Mouse (Mus musculus) adrenal gland, adult 8-10 months (tissue): ENCODE measurements around the gene Tgfb3. TPM values are rescaled to one million over a fixed set of nuclear protein-coding genes. Genes with fewer than 3 reads are reported as not detected.

ENCODE experiments used
- DNase-seq: peaks from one replicate; pipeline ENCODE4 v3.0.0; 2022
- total RNA-seq, 4 experiments: library from RNA; stranded (reverse); gene quantifications; 2 replicates each; pipeline ENCODE4 v1.2.4; 2022

Gene Tgfb3
- total RNA-seq = 10 to 100 TPM in 3 of 4 experiments, 1 to 10 TPM in 1; 10.0 to 14.8 (median 12.0) TPM

DNA sequence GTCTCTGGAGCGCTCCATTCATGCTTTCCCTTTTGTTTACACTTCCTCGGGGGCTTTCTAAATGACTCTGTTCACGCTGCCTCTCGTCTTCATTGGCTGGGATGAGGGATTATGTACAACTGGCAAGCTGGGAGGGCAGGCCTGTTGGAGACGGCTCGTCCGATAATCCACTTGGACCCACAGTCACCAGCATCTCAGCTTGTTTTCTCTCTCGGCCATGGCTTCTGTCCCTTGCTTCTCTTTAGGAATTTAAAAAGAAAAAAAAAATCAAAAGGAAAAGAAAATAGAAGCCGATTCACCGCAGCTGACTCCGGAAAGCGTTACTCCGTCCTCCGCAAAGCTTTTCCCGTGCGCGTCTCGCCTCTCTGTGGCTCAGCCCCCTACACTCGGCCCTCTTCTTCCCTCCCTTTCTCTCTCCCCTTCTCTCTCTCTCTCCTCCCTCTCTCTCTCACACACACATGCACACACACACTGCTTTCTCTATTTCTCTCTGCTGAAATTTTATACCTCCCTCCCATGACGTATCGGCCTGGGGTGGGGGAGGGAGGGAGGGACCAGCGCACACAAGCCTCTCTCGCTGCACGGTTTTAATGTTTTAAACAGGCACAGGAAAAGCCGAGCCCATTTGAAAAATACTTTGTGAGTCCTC lies at the start of gene Tgfb3:
Gene Tgfb3, minus strand, starts transcription at position 489 of the 649 bp plus-strand sequence.
- peak; percentile 34 for DNase-seq

GRCm38 (mm10) chr12:86128122-86128521 lies 49.3 kb upstream of the Tgfb3 start:
- DNase-seq = no peak

DNA sequence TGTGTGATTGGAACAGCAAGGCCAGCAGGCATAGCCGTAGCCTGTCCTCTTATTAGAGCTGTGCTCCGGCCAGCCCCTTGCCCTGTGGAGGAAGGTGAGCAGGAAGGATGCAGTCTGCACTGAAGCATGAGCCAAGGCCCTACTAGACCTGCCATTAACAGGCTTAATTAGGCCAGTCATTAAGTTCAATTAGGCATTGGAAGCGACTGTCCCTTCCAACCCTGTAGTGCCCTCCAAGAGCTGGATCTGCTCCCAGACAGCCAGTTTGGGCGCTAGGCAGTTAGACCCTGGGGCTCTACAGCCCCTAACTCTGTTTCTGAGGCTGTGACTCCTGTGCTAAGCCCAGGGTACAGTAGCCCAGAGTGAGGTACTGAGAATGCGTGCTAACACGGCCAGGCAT lies 45.2 kb upstream of the Tgfb3 start:
- DNase-seq = no peak

DNA sequence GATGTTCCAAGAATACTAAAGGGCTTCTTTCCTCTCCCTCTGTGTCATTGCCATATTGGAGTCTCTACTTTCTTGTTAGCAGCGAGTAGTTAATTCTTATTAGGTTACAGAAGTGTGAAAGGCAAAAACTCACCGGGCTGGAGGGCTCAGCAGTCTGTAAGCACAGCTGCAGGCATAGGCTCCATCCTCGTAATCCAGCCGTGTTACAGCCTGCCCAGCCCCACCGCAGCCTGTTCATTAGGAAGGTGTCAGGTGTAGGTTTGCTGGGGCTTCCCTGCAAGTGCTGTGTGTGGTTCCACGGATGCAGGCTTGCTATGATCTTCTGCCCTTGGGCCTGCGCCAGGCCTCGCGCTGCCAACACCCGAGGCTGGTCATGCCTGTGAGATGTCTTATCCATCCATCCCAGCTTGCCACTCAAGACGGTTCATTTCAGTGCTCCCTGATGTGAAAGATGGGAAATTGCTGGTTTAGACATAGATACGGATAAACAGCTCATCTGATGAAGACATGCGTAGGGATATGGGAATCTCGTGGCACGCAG lies 37.5 kb upstream of the Tgfb3 start:
- DNase-seq = no peak

DNA sequence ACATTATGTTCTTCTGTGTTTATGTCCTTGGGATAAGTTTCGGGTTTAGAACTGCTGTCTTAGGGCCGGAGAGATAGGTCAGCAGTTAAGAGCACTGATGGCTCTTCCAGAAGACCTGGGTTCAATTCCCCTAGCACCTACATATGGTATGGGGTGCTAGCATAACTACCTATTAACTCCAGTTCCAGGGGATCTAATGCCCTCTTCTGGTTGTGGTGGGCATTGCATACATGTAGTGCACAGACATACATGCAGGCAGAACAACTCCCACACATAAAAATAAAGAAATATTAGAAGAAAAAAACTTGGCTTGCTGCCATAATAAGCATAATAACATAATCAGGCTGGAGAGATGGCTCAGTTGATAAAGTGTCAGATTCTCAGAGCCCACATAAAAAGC lies 31.8 kb upstream of the Tgfb3 start:
- no peak for DNase-seq

- DNase-seq = no peak
Measured at GRCm38 (mm10) chr12:86109531-86109930, 30.7 kb upstream of the Tgfb3 start.

GRCm38 (mm10) chr12:86107645-86108044 lies 28.8 kb upstream of the Tgfb3 start:
- DNase-seq = no peak

DNA sequence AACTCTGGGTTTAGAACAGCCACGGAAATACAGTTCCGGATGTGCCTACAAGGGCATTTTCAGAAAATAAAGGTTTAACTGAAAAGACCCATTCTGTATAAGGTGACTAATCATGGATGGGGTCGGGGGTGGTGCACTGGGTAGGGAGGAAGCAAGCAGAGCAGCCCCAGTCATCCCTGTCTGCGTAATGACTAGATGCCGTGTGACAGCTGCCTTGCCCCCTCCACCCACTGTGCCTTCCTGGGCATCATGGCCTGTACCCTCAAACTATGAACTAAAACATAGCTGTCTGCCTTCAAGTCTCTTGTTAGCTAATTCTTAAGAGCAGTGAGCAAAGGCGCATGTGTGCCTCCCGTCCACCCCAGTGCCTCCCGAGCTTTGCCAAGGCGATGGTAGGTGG lies 27.2 kb upstream of the Tgfb3 start:
- DNase-seq = no peak

DNA sequence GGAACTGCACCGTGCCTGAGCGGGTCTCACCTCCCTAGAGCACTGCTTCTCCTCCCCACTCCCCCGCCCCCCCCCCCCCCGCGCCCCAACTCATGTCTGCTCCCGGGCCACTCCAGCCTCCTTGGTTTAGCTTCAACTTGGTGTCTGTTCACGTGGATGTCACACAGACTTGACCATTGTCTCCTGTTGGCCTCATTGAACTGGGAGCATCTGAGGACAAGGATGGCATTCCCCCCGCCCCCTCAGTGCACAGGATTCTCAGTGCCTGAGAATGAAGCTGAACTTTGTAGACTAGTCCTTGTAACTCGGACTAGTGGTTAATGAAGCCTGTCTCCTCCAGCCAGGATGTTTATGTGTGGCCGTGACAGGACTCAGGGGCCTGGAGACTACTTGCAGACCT lies 26.7 kb upstream of the Tgfb3 start:
- no peak for DNase-seq

DNA sequence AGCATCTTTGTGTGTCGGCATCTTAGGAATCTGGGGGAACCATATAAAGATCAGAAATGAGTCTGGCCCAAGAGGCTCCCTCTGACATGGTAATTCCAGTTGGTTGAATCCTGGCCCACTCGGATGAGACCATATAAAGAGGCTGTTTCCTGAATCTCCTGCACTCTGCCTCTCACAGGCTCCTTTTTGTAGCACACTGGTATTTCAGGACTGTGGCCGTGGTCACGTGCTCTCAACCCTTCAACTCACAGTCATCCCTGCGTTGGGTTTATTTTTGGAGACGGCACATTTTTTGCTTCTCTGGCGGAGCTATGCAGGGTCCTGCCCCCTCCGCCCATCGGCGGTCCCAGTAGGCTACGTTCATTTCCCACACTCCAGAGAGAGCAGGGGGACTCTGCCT lies 25.5 kb upstream of the Tgfb3 start:
- no peak for DNase-seq

DNA sequence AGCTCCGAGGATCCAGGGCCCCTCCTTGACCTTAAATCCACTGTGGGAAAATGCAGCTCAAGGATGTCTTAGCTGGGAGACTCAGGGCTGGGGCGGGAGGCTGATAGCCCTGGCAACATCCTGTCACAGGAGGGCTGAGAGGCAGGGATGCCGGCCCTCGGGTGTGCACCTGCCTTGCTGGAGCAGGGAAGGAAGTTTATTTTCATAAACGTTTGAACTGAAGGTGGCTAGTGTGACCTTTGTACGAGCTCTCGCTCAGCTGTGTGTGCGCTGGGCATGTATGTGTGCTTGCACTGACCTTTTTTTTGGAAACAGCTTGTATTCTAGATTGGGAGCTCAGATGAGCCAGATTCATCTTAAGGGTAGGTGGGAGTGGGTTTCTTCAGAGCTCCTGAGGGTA lies 25.0 kb upstream of the Tgfb3 start:
- DNase-seq = no peak

GRCm38 (mm10) chr12:86103391-86103790 lies 24.6 kb upstream of the Tgfb3 start:
- DNase-seq = no peak

DNA sequence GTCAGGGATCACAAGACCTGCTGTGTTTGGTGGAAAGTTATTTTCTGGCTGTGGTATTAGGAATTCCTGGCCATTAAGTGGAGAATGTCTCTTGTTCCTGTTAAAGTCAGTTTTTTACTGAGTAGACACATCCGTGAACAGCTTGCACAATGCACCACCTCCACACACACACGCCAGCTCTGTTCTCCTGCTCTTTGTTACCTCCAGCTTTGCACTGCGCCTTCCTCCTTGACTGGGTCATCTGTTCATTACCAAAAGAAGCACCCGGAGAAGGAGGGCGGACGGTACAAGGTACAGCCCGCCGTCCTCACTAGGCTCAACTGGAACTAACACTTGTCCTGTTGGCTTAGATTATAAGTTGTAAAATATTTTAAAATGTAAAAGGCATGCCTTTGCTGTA lies 23.8 kb upstream of the Tgfb3 start:
- no peak for DNase-seq

DNA sequence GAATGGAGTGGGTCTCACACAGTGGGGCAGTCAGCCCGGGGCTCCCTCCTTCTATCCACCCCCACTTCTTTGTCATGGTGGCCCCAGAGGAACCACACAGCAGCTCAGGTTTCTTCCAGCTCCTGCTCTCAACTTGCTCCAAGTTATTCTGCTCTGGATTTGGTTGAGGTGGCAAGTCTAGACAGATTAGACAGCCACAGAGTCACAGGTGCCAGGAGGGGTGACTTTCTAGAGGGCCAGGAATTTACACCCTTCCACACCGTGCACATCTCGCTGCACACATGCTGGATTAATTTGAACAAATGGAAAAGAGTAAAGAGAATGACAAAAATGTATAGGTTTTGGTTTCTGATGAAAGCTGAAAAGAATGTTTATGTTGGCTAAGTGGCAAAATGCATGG lies 21.9 kb upstream of the Tgfb3 start:
- DNase-seq = no peak

GRCm38 (mm10) chr12:86097781-86098180 lies 18.9 kb upstream of the Tgfb3 start:
- no peak for DNase-seq

DNA sequence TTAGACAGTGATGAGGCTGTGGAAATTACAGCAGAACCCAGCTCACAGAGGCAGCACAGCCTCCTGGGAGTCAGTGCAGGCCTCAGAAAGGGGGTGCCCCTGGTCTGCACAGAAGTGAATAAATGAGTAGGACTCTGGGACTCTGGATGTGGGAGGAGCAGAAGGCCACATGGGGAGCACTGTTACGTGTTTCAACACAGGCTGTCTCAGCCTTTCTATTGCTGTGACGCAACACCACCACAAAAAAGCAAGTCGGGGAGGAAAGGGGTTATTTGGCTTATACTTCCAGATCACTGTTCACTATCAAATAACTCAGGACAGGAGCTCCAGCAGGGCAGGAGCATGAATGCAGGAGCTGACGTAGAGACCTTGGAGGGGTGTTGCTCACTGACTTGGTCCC lies 17.0 kb upstream of the Tgfb3 start:
- DNase-seq = no peak

DNA sequence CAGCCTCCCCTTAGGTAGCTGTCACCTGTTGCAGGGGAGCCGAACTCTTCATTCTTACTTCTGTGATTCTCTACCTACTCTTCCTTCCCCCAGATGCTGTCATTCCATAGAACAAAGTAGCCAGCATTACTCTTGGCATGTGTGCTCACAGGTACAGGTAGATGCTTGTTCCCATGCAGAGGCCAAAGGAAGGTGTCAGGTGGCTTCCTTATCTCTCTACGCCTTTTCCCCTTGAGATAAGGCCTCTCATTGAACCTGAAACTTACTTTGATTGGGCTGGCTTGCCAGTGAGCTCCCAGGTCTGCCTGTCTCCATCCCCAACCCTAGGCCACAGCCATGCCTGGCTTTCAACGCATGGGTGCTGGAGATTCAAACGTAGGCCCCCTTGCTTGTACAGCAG lies 15.2 kb upstream of the Tgfb3 start:
- DNase-seq = no peak

GRCm38 (mm10) chr12:86091601-86092132 lies 12.8 kb upstream of the Tgfb3 start:
- no peak for DNase-seq

GRCm38 (mm10) chr12:86090764-86091163 lies 11.9 kb upstream of the Tgfb3 start:
- DNase-seq = no peak

DNA sequence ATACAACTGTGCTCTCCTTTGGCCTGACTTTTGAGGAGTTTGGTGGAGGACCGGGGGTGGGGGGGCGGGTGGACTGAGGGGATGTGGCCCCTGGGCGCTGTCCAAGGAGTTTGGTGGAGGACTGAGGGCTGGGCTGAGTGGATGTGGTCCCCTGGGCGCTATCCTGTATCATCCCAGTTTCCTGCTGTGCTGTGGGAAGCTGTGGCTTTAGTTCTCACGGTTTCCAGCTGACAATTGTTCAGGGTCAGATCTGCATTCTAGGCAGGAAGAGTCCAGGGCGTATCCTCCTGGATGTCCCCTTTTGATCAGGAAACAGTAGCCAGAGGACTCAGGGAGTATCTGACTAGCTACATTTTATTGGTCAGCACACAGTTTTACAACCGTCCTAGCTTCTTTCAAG lies 9.2 kb upstream of the Tgfb3 start:
- no peak for DNase-seq

DNA sequence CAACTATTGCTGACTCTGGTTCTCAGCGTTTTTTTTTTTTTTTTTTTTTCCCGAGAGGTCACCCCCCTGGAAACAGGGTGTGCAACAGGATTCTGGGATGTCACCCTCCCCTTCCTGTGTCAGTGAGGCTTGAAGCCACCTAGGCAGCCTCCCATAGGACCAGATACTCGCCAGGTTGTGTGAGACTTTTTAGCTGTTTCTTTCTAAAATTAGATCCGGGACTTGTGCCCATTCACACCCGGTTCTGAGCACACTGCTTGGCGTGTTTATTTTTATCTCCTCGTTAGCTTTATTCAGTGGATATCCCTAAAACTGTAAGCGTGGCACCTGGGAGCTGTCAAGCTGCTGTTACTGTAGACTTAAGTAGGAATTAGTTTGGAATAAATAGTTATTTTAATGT lies 7.7 kb upstream of the Tgfb3 start:
- no peak for DNase-seq

DNA sequence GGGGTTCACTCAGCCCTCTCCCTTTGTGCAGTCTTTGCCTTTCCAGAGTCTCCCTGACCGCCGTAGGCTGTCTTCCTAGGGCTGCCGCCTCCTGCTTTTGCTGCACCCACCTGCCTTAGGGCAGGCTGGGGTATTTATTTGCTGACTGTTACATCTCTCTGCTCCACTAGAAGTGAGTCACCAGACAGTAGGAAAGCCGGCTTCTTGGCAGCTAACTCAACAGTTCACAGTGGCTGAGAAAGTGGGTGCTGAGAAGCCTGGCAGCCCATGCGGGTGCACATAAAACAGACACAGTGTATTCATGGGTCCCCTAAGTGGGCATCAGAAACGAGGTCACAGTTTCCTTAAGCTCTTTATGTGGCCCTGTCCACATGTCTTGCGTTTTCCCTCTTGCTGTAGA lies 7.0 kb upstream of the Tgfb3 start:
- no peak for DNase-seq

DNA sequence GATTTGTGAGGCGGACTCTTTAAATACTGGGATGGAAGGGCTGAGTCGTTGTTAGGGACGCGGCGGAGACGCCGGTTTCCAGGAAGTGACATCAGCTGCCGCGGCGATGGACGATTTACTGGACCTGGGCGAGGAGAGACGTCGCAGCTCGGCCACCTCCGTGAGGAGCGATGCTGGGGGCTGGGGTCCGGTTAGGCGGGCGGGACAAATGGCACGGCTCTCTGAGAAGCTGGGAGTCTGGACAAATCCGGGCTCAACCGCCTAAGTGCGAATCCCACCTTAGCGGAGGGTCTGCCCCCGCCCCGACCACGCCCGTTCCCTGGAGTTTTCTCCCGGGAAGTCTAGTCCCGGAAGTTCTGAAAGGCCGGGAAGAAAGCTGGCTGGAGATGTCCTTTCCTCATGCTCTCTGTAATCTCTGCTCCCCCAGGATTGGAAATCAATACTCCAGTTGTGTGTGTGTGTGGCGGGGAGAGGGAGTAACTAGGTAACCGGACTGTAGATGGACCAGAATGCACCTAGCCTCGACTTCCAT lies 3.7 kb upstream of the Tgfb3 start, which contains the start of gene Ift43:
Gene Ift43, plus strand, starts transcription at position 61 of the 532 bp plus-strand sequence.
- peak; percentile 80 for DNase-seq

- DNase-seq = peak; percentile 87
Measured at GRCm38 (mm10) chr12:86079202-86079667, 394 bp upstream of the Tgfb3 start.
